Mouse (Mus musculus) small intestine, adult 10 weeks (tissue): ENCODE results near the gene Noto. TPM values are rescaled to one million over a fixed set of nuclear protein-coding genes. Genes with fewer than 3 reads are reported as not detected.

Experiments
- polyA plus RNA-seq: library from polyadenylated mRNA; stranded (reverse); fragments of 350-450 nt; fragmentation: Illumina TruSeq; extraction: RNeasy Lipid Tissue Mini Kit (QIAGEN cat#74804); gene quantifications from one replicate; pipeline ENCODE4 v1.2.3, GENCODE M21; 2014; ENCODE audit warnings: low replicate concordance

Gene Noto
- not detected for polyA plus RNA-seq

GRCm38 (mm10) chr6:85423836-85424379, at the start of gene Noto:
TSS of gene Noto (plus strand) at chr6:85423886.

GRCm38 (mm10) chr6:85373951-85374733, 49.5 kb upstream of the Noto start, which contains the start of gene Rab11fip5:
TSS of gene Rab11fip5 (minus strand) at chr6:85374634.

GRCm38 (mm10) chr6:85431842-85432431, 8.3 kb downstream of the Noto start, which contains the start of gene Smyd5:
TSS of gene Smyd5 (plus strand) at chr6:85431989.

GRCm38 (mm10) chr6:85450697-85451663, 27.3 kb downstream of the Noto start, which contains the start of gene Cct7:
TSS of gene Cct7 (plus strand) at chr6:85451514.

GRCm38 (mm10) chr6:85451664-85452410, 28.2 kb downstream of the Noto start, which contains the start of gene Pradc1:
TSS of gene Pradc1 (minus strand) at chr6:85451970.

Other genes with a start within 250 kb of the Noto start
- gene Emx1, start 236.4 kb upstream of the Noto start, polyA plus RNA-seq = not detected
- 0.33 TPM for gene Sfxn5, start 90.5 kb upstream of the Noto start, polyA plus RNA-seq
- gene Rab11fip5, start 49.3 kb upstream of the Noto start, polyA plus RNA-seq = 0.15 TPM
- 0.82 TPM for gene Smyd5, start 8.1 kb downstream of the Noto start, polyA plus RNA-seq
- 48.3 TPM for gene Cct7, start 27.6 kb downstream of the Noto start, polyA plus RNA-seq
- gene Pradc1, start 28.1 kb downstream of the Noto start, polyA plus RNA-seq = 3.8 TPM
- not detected for gene Fbxo41, start 79.1 kb downstream of the Noto start, polyA plus RNA-seq
- not detected for gene Egr4, start 89.7 kb downstream of the Noto start, polyA plus RNA-seq
- 3.3 TPM for gene Alms1, start 163.6 kb downstream of the Noto start, polyA plus RNA-seq